ENCODE assay signal across 17 mouse cellular contexts in genomic region chr1:118873559-118873958, GRCm38 (mm10).
A peak's percentile ranks its signal among the peaks of the same experiment; 100 is the strongest.
DNase-seq lines count a peak whose midpoint lies in the region; ATAC-seq and TF ChIP-seq lines count a peak whose summit lies in the region.
"Had no signal": no experiment of that assay in that cellular context is flagged by ENCODE, and none has a peak within 500 bp of the region (broad histone marks: within the 10 kb centered on the region; RNA-seq: fewer than 3 reads in every experiment).

No protein-coding gene starts in this region.

- H3K4me2 ChIP-seq in hindbrain, embryonic 12.5 days (replicated peaks), result no peak overlapping the region
- no peak overlapping the region for H3K4me2 ChIP-seq in limb, embryonic 14.5 days (replicated peaks; ENCODE audit: low read depth, low read length, severe bottlenecking)
- H3K4me2 ChIP-seq: forebrain, embryonic 13.5 days; kidney, embryonic 15.5 days; liver, embryonic 15.5 days had no signal

- H3K36me3 ChIP-seq in hindbrain, embryonic 12.5 days, result no peaks in the 10 kb centered on the region
- H3K36me3 ChIP-seq in hindbrain, embryonic 10.5 days, result peaks cover 70% of the 10 kb centered on the region
- H3K36me3 ChIP-seq in limb, embryonic 14.5 days (ENCODE audit: control insufficient read depth, insufficient read depth, low read length), result peaks cover 60% of the 10 kb centered on the region
- H3K36me3 ChIP-seq: kidney, embryonic 15.5 days; liver, embryonic 15.5 days had no signal

- no peaks in the 10 kb centered on the region for H3K9me3 ChIP-seq in hindbrain, embryonic 12.5 days (replicated peaks)
- no peaks in the 10 kb centered on the region for H3K9me3 ChIP-seq in hindbrain, embryonic 10.5 days
- H3K9me3 ChIP-seq in limb, embryonic 14.5 days (ENCODE audit: control insufficient read depth, low read length), result no peaks in the 10 kb centered on the region
- H3K9me3 ChIP-seq: forebrain, embryonic 13.5 days; kidney, embryonic 15.5 days; liver, embryonic 15.5 days had no signal

- H3K4me1 ChIP-seq in hindbrain, embryonic 12.5 days, result no peaks in the 10 kb centered on the region
- 0 out of 2 replicates have a peak, but pooled peaks cover 3% of the 10 kb centered on the region for H3K4me1 ChIP-seq in hindbrain, embryonic 10.5 days (replicated peaks)
- peaks cover 3% of the 10 kb centered on the region for H3K4me1 ChIP-seq in limb, embryonic 14.5 days (ENCODE audit: control insufficient read depth, insufficient read depth, low read length)
- H3K4me1 ChIP-seq: forebrain, embryonic 13.5 days; liver, embryonic 15.5 days had no signal

- H3K27ac ChIP-seq in hindbrain, embryonic 12.5 days, result no peak overlapping the region
- no peak overlapping the region for H3K27ac ChIP-seq in hindbrain, embryonic 10.5 days
- H3K27ac ChIP-seq in limb, embryonic 14.5 days (replicated peaks; ENCODE audit: low read depth, low read length), result no peak overlapping the region
- H3K27ac ChIP-seq: forebrain, embryonic 13.5 days; kidney, embryonic 15.5 days; liver, embryonic 15.5 days; macrophage had no signal

- DNase-seq in hindbrain, embryonic 10.5 days (ENCODE audit: low spot score), result no peak
- DNase-seq in ES-CJ7 (ENCODE audit: low read depth, low spot score) (peak; percentile 61), R1 (ENCODE audit: low read depth, low spot score) (peak; percentile 62)
- peak; percentile 45 for DNase-seq in limb, embryonic 14.5 days (ENCODE audit: low spot score)
- DNase-seq in kidney, postnatal 36 days, result no peak
- DNase-seq in left cerebral cortex, postnatal 14 days (ENCODE audit: low spot score in 2 of 2), result no peak
- DNase-seq: adrenal gland, adult 2 months; cerebellum, adult 8-10 months; embryo, embryonic 11 days; gastrocnemius, postnatal 14 days; layer of hippocampus, adult 9-11 months had no signal

- 79% methylated on average over 7 of the region's 7 CpGs for WGBS in hindbrain, embryonic 12.5 days
- 91% methylated on average over 7 of the region's 7 CpGs for WGBS in hindbrain, embryonic 10.5 days
- 65% methylated on average over 7 of the region's 7 CpGs for WGBS in limb, embryonic 14.5 days

- intact Hi-C loops in left cerebral cortex, postnatal 14 days (cut with DNase I), result no loop called here

- 0 out of 2 replicates have a peak, but pooled peaks have one; percentile 26 for ATAC-seq in hindbrain, embryonic 12.5 days (ENCODE audit: low FRiP score)
- no peak for ATAC-seq in limb, embryonic 14.5 days (ENCODE audit: low FRiP score, low read depth)
- ATAC-seq: forebrain, embryonic 13.5 days; Patski had no signal

- TF ChIP-seq POLR2A in limb, embryonic 14.5 days (IDR thresholded peaks at IDR 0.05; ENCODE audit: borderline replicate concordance, extremely low read depth, insufficient read depth, insufficient read length), result no peak

- no peak overlapping the region for H3K9ac ChIP-seq in hindbrain, embryonic 12.5 days
- H3K9ac ChIP-seq in limb, embryonic 14.5 days (ENCODE audit: low read depth, low read length, severe bottlenecking), result no peak overlapping the region
- H3K9ac ChIP-seq: forebrain, embryonic 13.5 days; kidney, embryonic 15.5 days; liver, embryonic 15.5 days had no signal

- no peak overlapping the region for H3K4me3 ChIP-seq in hindbrain, embryonic 12.5 days
- H3K4me3 ChIP-seq in hindbrain, embryonic 10.5 days, result no peak overlapping the region
- H3K4me3 ChIP-seq in limb, embryonic 14.5 days (replicated peaks; ENCODE audit: low read length), result no peak overlapping the region
- H3K4me3 ChIP-seq: forebrain, embryonic 13.5 days; kidney, embryonic 15.5 days; liver, embryonic 15.5 days had no signal

- no peaks in the 10 kb centered on the region for H3K27me3 ChIP-seq in hindbrain, embryonic 12.5 days
- no peaks in the 10 kb centered on the region for H3K27me3 ChIP-seq in hindbrain, embryonic 10.5 days (ENCODE audit: insufficient read depth, poor library complexity, severe bottlenecking)
- H3K27me3 ChIP-seq in limb, embryonic 14.5 days (ENCODE audit: control insufficient read depth, insufficient read depth, low read length), result no peaks in the 10 kb centered on the region
- H3K27me3 ChIP-seq: forebrain, embryonic 13.5 days; liver, embryonic 15.5 days; Patski had no signal

Comparison
In these comparisons a context has a peak if more than half of its experiments do, and no peak if none do; other contexts are left out.
1. DNase-seq: peak in ES-CJ7 (single experiment), R1 (single experiment) and limb, embryonic 14.5 days (single experiment); none in hindbrain, embryonic 10.5 days (single experiment), kidney, postnatal 36 days (0 of 2) and left cerebral cortex, postnatal 14 days (0 of 2).